Mouse (Mus musculus) bone marrow macrophage, adult 2 months (primary cell): ENCODE data around the gene Ptges2. TPM values are rescaled to one million over a fixed set of nuclear protein-coding genes. Genes with fewer than 3 reads are reported as not detected.
"Not testable (repeated sequence)": the region's sequence is repeated elsewhere in the genome, so short reads cannot be mapped to it uniquely, and the experiment has no call there.

Experiments
- H3K27ac ChIP-seq: 2 replicates; pipeline ENCODE4 v1.5.1; 2012; ENCODE audit warnings: low read depth, low read length; ENCODE audit not compliant: insufficient read depth
- H3K4me1 ChIP-seq: 2 replicates; pipeline ENCODE4 v1.6.1; 2012; ENCODE audit warnings: low read length; ENCODE audit not compliant: control insufficient read depth, insufficient read depth
- H3K4me3 ChIP-seq: 2 replicates; pipeline ENCODE4 v1.5.1; 2012; ENCODE audit warnings: mild to moderate bottlenecking, low read length, moderate library complexity; ENCODE audit not compliant: insufficient read depth
- CTCF ChIP-seq: IDR thresholded peaks from 2 replicates; pipeline ENCODE4 v1.5.1; 2012; ENCODE audit warnings: low read depth, mild to moderate bottlenecking, low read length, moderate library complexity
- POLR2A ChIP-seq: IDR thresholded peaks from 2 replicates; pipeline ENCODE4 v1.6.1; 2012; ENCODE audit warnings: mild to moderate bottlenecking, low read depth, low read length, borderline replicate concordance
- polyA plus RNA-seq: library from polyadenylated mRNA; stranded (reverse); fragments of >200 nt; gene quantifications from 2 replicates; pipeline ENCODE4 v1.2.4, GENCODE M21; 2012; ENCODE audit not compliant: missing spikeins, insufficient read depth, insufficient read length

The Ptges2 gene
- polyA plus RNA-seq, 1 experiment, result 7.9 TPM

GRCm38 (mm10) chr2:32354336-32354895 is 41.3 kb upstream of the Ptges2 start:
- TF ChIP-seq CTCF (no peak), POLR2A (no peak)
- Histone ChIP-seq H3K27ac (no peak overlapping the region), H3K4me1 (peaks cover 18% of the 10 kb centered on the region), H3K4me3 (no peak overlapping the region)

- Histone ChIP-seq H3K27ac (no peak overlapping the region), H3K4me1 (peaks cover 11% of the 10 kb centered on the region), H3K4me3 (no peak overlapping the region)
- TF ChIP-seq POLR2A (no peak), CTCF (no peak)
Measured at GRCm38 (mm10) chr2:32356216-32356615, 39.5 kb upstream of the Ptges2 start.

GRCm38 (mm10) chr2:32357710-32358109 is 38.0 kb upstream of the Ptges2 start:
- TF ChIP-seq POLR2A (no peak), CTCF (no peak)
- H3K27ac ChIP-seq, result no peak overlapping the region
- H3K4me3 ChIP-seq, result no peak overlapping the region
- peaks cover 8% of the 10 kb centered on the region for H3K4me1 ChIP-seq

GRCm38 (mm10) chr2:32358381-32358780 is 37.3 kb upstream of the Ptges2 start:
- H3K4me3 ChIP-seq, result no peak overlapping the region
- peaks cover 7% of the 10 kb centered on the region for H3K4me1 ChIP-seq
- TF ChIP-seq POLR2A (no peak), CTCF (no peak)

GRCm38 (mm10) chr2:32360741-32361140 is 35.0 kb upstream of the Ptges2 start:
- TF ChIP-seq POLR2A, result no peak
- no peak for TF ChIP-seq CTCF
- Histone ChIP-seq H3K27ac (no peak overlapping the region), H3K4me1 (peaks cover 8% of the 10 kb centered on the region), H3K4me3 (peak overlapping the region; percentile 41; the same call in 1 of the 2 replicates)

More at GRCm38 (mm10) chr2:32358381-32358780, 37.3 kb upstream of the Ptges2 start:
- no peak overlapping the region for H3K27ac ChIP-seq

- Histone ChIP-seq H3K4me3 (peak overlapping the region; percentile 45), H3K4me1 (peaks cover 8% of the 10 kb centered on the region), H3K27ac (no peak overlapping the region)
- TF ChIP-seq POLR2A, result no peak
- no peak for TF ChIP-seq CTCF
Measured at GRCm38 (mm10) chr2:32361437-32361836, 34.3 kb upstream of the Ptges2 start.

GRCm38 (mm10) chr2:32362274-32362673 is 33.4 kb upstream of the Ptges2 start:
- Histone ChIP-seq H3K4me3 (peak overlapping the region; percentile 80), H3K27ac (peak overlapping the region; percentile 78)
- H3K4me1 ChIP-seq, result not testable (repeated sequence)

GRCm38 (mm10) chr2:32362817-32363340 is 32.8 kb upstream of the Ptges2 start:
- TF ChIP-seq CTCF (peak; percentile 35), POLR2A (0 out of 2 replicates have a peak, but pooled peaks have one; percentile 12)
- Histone ChIP-seq H3K27ac (peak overlapping the region; percentile 78), H3K4me3 (peak overlapping the region; percentile 80), H3K4me1 (peaks cover 8% of the 10 kb centered on the region)

- TF ChIP-seq CTCF (no peak), POLR2A (no peak)
- H3K4me3 ChIP-seq, result peak overlapping the region; percentile 80
- peaks cover 8% of the 10 kb centered on the region for H3K4me1 ChIP-seq
- H3K27ac ChIP-seq, result peak overlapping the region; percentile 78
Measured at GRCm38 (mm10) chr2:32363376-32364106, 32.2 kb upstream of the Ptges2 start.

GRCm38 (mm10) chr2:32364121-32364520 is 31.6 kb upstream of the Ptges2 start:
- no peak for TF ChIP-seq POLR2A
- no peak for TF ChIP-seq CTCF
- Histone ChIP-seq H3K4me3 (peak overlapping the region; percentile 80), H3K4me1 (peaks cover 8% of the 10 kb centered on the region), H3K27ac (no peak overlapping the region)
